Mouse (Mus musculus) G1E (cell line): ENCODE measurements at regions not wholly inside any gene's neighbourhood (a gene's known extent, or its start where the extent isn't known, plus 50 kb on each side); places are given as distances from the start of the nearest gene placed in this dataset.

Experiments
- CTCF ChIP-seq: IDR thresholded peaks from 2 replicates; pipeline ENCODE4 v1.5.1; 2012; ENCODE audit warnings: low read depth, low read length, inconsistent platforms, mixed read lengths
- GATA1 ChIP-seq: IDR thresholded peaks from 2 replicates; pipeline ENCODE4 v1.6.1; 2012; ENCODE audit warnings: borderline replicate concordance, low read length, inconsistent platforms, mixed read lengths
- POLR2AphosphoS5 ChIP-seq: IDR thresholded peaks from 2 replicates; pipeline ENCODE4 v1.6.1; 2012; ENCODE audit warnings: low read depth, low read length, inconsistent platforms; ENCODE audit not compliant: insufficient replicate concordance
- TAL1 ChIP-seq: conservative IDR thresholded peaks from 2 replicates; pipeline ENCODE4 v1.6.1; 2012; ENCODE audit warnings: low read depth, low read length, inconsistent platforms, mixed read lengths

DNA sequence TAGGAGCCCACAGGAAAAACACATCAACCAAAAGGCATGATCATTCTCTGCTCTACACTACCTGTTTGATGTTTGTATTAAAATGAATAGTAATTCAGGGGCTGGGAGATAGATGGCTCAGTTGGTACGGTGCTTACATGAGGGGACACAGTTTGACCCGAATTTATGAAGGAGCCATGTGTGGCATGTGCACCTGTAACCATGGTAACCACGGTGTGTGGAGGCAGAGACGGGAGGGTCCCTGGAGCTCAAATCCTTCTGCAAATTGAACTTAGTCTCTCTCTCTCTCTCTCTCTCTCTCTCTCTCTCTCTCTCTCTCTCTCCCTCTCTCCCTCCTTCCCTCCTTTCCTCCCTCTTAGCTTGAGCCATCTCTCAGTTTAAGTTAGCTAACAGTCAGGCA is 139.1 kb upstream of the Mdm1 start:
- TF ChIP-seq CTCF (no peak), GATA1 (no peak), TAL1 (no peak), POLR2AphosphoS5 (no peak)
